Mouse (Mus musculus) central nervous system, embryonic 11.5 days (tissue): ENCODE data around the gene Lats1. TPM values are rescaled to one million over a fixed set of nuclear protein-coding genes. Genes with fewer than 3 reads are reported as not detected.

ENCODE experiments used
- polyA plus RNA-seq: library from polyadenylated mRNA; depleted of rRNA; stranded (reverse); fragments of >200 nt; gene quantifications from 2 replicates; pipeline ENCODE4 v1.2.3, GENCODE M21; 2012; rRNA removed

Lats1 gene
- polyA plus RNA-seq: 15.7 and 24.0 TPM in 2 replicates

DNA sequence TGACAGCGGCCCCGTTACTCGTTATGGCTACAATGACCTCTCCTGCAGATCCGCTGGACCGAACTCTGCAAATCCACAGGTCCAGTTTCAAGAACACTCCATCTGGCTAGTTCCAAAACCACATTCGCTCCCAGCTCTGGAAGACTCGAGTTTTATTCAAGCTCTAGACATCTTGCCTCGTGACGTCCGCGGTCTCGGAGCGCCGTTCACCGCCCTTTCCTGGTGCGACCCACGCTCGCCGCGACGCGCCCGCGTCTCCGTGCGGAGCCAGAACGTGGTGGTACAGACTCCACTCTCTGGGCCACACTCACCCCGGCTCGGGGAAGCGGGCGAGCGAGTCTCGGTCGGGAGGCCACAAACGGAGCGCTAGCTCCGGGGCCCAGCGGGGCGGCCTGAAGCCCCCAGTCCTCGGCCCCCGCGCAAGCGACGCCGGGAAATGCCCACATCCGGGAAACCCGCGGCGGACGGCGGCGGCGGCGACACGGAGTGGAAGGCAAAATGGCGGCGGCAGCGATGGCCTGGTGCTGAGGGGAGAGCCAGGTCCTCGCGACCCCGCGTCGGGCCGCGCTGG is at the start of gene Lats1, which contains the start of gene Pcmt1:
Gene Lats1, plus strand, starts transcription at position 484 of the 571 bp plus-strand sequence.
Gene Pcmt1, minus strand, starts transcription at position 406 of the 571 bp plus-strand sequence.

DNA sequence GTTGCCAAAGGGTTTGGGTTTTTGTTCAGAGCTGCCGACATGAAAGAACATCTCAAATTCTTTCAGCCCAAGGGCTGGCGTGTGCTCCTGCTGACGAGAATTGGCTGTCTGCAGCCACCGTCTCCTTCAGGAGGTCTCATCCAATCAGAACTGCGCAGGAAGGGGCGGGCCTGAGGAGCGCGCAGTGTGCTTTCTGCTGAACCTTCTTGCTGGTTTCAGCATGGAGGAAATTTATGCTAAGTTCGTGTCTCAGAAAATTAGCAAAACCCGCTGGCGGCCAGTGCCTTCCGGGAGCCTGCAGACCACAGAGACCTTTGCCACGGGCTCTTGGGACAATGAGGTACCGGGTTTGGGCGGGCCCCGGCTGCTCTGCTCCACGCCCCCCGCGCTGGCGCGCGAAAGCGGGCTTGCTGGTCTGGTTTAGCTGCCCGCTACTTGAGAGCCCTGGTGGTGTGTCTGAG is 13.6 kb upstream of the Lats1 start, which contains the start of gene Nup43:
Gene Nup43, plus strand, starts transcription at position 162 of the 461 bp plus-strand sequence.

DNA sequence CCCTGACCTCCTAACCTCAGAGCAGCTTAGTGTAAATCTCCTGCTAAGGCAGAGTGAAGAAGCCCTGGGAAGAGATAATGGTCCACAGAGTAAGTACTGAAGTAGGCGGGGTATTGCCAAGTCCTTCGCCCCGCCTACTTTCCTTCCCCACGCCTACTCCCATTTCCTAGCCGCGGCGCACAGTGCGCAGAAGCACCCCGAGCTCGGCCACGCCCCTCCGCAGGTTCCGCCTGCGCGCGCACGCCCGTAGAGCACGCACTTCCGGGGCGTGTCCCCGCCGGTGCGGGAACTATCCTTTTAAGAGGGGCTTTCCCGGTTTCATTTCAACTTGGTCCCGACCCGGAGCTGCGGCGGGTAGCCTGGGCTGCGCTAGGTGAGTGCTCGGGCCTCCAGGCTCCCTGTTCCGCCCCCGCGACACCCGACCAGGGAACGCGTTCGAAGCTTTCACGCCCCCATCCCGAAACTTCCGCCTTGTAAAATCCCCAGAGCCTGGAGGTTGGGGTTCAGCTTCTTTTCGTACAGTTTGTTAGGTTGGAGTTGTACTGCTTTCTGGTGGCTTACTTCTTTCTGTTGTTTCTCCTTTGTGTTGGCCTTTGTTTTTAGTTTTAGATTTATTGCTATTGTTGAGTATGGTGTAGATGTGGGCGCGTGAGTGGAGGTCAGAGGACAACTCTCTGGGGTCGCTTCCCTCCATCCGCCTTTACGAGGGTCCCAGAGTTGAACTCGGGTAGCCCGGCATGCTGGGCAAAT is 44.9 kb downstream of the Lats1 start, which contains the start of gene Katna1:
Gene Katna1, plus strand, starts transcription at position 250 of the 750 bp plus-strand sequence.

Other genes with a start within 250 kb of the Lats1 start
- gene Ulbp1, start 207.6 kb upstream of the Lats1 start, polyA plus RNA-seq: 1.6 and 2.1 TPM in 2 replicates
- gene Lrp11, start 91.4 kb upstream of the Lats1 start, polyA plus RNA-seq: 9.8 and 13.8 TPM in 2 replicates
- 52.0 and 61.5 TPM in 2 replicates for gene Nup43, start 13.7 kb upstream of the Lats1 start, polyA plus RNA-seq
- 76.8 and 85.6 TPM in 2 replicates for gene Pcmt1, start 78 bp upstream of the Lats1 start, polyA plus RNA-seq
- 22.4 and 26.8 TPM in 2 replicates for gene Katna1, start 44.8 kb downstream of the Lats1 start, polyA plus RNA-seq
- gene Ginm1, start 111.6 kb downstream of the Lats1 start, polyA plus RNA-seq: 31.8 and 35.9 TPM in 2 replicates
- 26.3 and 29.6 TPM in 2 replicates for gene Ppil4, start 111.7 kb downstream of the Lats1 start, polyA plus RNA-seq
- gene Zc3h12d, start 151.3 kb downstream of the Lats1 start, polyA plus RNA-seq: 0.02 and 0.16 TPM in 2 replicates